Mouse (Mus musculus) megakaryocyte progenitor cell, adult 5-6 weeks (primary cell): ENCODE data around the gene Rnf111. TPM values are rescaled to one million over a fixed set of nuclear protein-coding genes. Genes with fewer than 3 reads are reported as not detected.
A peak's percentile ranks its signal among the peaks of the same experiment; 100 is the strongest.
"Not testable (repeated sequence)": the region's sequence is repeated elsewhere in the genome, so short reads cannot be mapped to it uniquely, and the experiment has no call there.

ENCODE experiments used
- ATAC-seq: replicated peaks from 2 replicates; pipeline ENCODE4 v1.8.0; 2016; ENCODE audit warnings: mild to moderate bottlenecking, moderate TSS enrichment, inconsistent platforms; ENCODE audit not compliant: poor library complexity
- total RNA-seq, 2 experiments: library from RNA; stranded (forward) in 1 of 2; stranded (reverse) in 1 of 2; fragments of 157-497, 149-512 nt in 1 of 2; fragments of 200-1000 nt in 1 of 2; gene quantifications; 2 replicates each; pipeline versions ENCODE4 v1.2.3 to v1.2.4; 2015 to 2017

Rnf111 gene
- total RNA-seq, 2 experiments from 2014 or later: 22.0 to 49.2 TPM

- ATAC-seq: no peak
Measured at GRCm38 (mm10) chr9:70502284-70503014, 1.1 kb downstream of the Rnf111 start.

GRCm38 (mm10) chr9:70496990-70497389 lies 6.5 kb downstream of the Rnf111 start:
- ATAC-seq: peak; percentile 69

DNA sequence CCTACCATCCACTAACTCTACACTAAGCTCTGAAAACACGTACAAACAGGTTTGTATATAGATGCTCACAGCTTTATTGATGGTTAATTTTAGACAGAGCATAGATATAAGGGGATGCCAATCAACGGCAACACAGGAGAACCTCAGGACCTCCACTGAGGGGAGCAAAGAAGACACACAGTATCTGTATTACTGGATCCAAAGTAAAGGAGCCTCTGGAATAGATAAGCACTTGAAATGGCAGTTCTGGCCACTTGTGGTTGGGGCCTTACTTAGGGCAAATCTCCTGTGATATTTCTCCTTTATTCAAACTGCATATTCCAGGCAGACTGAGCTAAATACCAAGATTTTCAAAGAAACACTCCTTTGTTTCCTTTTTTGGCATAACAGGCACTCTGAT lies 10.5 kb downstream of the Rnf111 start:
- ATAC-seq: peak; percentile 26; the same call in 1 of the 2 replicates

DNA sequence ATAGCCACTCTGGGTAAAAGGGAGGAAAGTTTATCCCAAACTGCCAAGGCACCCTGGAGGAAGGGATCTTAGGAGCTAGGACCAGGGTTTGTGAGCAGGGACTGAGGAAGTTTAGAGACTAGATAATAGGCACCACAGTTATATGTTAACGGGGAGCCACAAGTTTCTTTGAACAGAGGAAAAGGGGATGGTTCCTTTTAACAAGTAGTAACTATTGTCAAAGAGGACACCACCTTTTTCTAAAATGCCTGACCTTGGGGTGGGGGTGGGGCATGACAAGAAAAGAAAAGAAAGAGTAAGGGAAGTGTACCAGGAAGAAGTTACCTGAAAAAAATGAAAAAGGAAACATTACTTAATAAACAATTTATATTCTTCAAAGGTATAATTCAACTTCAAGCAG lies 12.3 kb downstream of the Rnf111 start:
- ATAC-seq: no peak

GRCm38 (mm10) chr9:70487401-70487800 lies 16.1 kb downstream of the Rnf111 start:
- ATAC-seq: no peak

- ATAC-seq: no peak
Measured at GRCm38 (mm10) chr9:70485840-70486239, 17.7 kb downstream of the Rnf111 start.

DNA sequence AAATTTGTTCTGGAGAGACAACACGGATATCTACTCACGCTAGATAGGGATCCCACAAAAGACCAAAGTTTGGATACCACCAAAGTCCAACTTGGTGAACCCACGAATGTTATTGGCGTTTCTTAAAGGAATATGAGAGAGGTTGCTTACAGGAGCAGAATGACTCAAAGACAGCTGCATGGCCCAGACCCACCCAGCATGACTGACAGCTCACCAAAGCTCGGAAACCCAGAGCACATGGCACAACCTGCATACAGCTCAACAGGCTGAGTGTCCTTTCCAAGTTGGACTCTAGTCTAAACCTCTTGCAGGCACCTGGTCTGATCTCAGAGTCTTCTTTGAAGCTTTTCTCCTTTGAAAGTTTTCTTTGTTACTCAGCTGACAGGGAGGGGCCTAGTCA lies 20.0 kb downstream of the Rnf111 start:
- ATAC-seq: no peak

DNA sequence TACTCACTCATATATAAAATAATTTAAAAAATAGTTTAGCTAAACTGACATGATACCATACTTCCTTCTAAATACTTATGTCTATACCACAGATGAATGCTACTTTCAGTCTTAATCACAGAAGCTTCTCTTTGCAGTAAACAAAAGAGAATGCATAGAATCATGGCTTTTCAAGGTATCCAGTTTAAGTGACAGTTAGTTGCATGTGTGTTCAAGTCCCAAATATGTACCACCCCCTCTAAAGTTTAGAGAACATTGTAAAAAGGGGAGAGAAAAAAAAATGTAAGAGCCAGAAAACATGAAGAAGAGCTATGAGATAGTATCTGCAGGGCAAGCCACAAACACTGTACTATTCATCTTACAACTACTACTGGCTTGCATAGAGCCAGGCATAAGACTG lies 21.7 kb downstream of the Rnf111 start:
- no peak for ATAC-seq

DNA sequence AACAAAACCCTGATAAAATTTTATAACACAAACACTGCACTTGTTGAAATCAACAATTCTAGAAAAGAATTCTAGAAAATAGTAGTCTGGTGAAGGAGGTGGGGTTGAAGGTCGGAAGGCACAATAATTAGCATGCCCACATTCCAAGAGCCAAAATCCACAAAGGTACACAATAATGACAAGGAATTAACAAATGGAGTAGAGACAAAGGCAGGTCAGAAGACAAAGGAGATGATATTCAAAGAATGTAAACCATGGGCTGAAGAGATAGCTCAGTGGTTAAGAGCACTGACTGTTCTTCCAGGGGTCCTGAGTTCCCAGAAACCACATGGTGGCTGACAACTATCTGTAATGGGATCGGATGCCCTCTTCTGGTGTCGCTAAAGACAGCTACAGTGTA lies 26.3 kb downstream of the Rnf111 start:
- ATAC-seq: no peak

DNA sequence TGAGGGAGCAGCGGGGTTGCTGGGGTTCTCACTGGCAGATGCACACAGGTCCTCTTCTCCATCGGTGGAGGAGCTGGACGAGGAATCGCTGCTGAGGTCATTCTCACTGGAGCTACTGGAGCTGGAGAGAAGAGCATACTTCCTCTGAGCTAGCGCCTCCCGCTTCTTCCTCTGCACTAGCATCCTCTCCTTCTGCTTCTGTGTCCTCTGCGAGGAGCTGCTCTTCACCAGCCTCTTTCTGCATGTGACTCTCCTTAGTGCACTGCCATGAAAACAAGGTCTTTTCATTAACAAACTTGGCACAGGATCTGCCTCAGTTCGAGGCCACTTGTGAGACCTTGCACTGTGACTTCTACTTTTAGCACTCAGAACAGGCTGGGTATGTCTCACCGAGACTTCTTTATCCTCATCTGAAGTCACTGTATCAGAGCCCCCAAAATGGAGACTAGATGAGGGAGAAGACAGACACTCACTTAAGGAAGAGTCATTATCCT lies 27.7 kb downstream of the Rnf111 start:
- ATAC-seq: no peak

DNA sequence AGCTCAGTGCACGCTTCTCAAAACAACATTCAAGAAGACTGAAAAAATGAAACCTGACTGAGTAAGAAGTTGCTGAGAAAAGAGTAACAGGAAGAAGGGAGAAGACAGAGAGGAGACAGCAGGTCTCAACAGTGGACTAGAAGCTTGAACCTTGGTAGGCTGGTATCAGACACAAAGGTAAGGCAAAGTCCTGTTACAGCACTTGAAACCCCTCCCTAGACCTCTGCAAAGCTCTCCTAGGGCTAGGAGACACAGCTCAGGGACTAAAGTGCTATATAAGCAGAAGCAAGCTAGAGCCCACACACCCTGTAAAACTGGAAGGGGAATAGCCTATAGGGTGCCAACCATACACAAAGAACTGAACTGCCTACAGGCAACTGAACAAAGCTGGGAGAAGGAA lies 30.1 kb downstream of the Rnf111 start:
- ATAC-seq: no peak

- ATAC-seq: not testable (repeated sequence)
Measured at GRCm38 (mm10) chr9:70463091-70463490, 40.4 kb downstream of the Rnf111 start.

DNA sequence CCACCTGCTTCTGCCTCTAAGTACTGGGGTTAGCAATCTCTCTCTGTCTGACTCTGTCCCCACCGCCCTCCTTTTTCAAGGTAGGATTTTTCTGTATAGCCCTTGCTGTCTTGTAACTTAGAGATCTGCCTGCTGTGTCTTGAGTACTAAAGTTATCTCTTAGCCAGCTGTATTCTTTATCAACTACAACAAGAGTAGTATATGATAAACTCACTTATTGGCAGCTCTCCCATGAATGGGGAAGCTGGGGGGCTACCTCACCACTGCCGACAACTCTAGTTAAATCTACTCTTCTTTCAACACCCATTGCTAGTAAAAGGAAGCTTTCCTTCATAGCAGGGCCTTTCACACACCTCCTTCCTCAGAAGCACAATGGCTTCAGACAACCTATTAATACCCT lies 51.2 kb downstream of the Rnf111 start:
- ATAC-seq: no peak

GRCm38 (mm10) chr9:70449072-70449471 lies 54.5 kb downstream of the Rnf111 start:
- ATAC-seq: no peak

- ATAC-seq: no peak
Measured at GRCm38 (mm10) chr9:70439959-70440358, 63.6 kb downstream of the Rnf111 start.

- no peak for ATAC-seq
Measured at GRCm38 (mm10) chr9:70422661-70423060, 80.9 kb downstream of the Rnf111 start.

GRCm38 (mm10) chr9:70421257-70422056 lies 82.1 kb downstream of the Rnf111 start, which contains the start of gene Ccnb2:
Ccnb2 (minus strand) TSS chr9:70421547.
- ATAC-seq: peak; percentile 100

- ATAC-seq: peak; percentile 92
Measured at GRCm38 (mm10) chr9:70416412-70416811, 87.1 kb downstream of the Rnf111 start.

DNA sequence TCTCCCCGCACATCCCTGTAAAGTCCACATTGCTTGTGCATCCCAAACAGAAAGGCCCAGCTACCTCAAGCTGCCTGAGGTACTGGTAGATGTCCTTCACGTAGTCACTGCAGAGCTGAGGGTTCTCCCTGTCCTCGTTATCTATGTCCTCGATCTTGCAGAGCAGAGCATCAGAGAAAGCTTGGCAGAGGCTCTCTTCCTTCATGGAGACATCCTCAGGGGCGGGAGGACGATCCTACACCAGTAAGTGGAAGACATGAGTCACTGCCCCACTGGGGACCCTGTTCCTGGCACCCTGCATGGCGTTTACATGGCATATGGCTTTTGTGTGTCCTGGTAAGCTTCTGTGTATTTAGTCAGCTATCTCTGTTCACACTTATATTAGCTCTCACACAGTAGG lies 90.5 kb downstream of the Rnf111 start:
- no peak for ATAC-seq

DNA sequence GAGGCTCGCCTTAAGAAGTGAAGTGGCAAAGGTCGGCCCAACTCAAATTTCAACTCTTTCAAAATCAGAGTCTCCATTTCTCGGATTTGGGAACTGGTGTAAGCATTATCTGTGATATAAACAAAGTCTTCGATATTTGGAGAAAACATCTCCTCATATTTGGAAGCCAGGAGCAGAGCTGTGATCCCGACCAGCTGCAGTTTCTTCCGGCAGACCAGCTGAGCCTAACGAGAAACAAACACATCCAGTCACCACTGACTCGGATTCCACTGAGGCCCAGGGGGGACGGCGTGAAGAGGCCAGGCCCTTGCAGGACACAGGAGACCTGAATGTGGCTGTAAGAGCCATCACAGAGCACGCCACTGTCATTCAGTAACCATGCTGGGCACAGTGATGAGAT lies 92.9 kb downstream of the Rnf111 start:
- ATAC-seq: no peak

DNA sequence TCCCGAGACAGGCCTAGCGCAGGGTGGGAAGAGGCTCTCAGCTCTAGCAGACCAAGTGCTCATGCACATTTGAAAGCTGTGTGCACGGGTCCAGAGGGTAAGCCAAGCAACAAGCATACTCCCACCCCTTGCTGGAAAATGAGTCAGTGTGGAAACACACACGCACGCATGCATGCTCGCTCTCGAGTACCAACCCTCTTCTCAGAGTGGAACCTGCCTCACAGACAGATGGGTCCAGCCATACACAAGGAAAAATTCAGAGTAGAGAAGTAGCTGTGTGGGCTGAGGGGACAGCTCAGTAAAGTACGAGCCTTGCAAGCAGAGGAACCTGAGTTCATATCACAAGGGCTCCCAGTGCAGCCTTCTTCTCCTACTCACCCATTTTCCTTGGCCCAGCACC lies 93.8 kb downstream of the Rnf111 start:
- no peak for ATAC-seq

DNA sequence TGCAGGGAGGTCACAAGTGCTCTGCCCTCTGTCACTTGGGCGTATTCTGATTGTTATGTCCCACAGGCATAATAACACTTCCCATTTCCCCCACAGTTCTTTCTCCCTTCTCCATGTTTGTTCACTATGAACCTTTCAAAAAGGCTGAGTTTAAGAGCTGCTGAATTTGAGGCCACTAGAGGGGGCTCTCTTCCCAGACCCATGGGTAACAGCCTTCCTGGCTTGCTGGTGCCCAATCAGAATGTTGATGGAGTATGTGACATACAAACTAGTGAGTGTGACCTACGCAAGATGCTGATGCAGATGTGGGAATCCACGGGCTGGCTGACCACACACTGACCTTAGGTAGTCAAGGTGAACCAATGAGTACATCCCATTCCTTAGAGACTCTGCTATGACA lies 94.7 kb downstream of the Rnf111 start:
- peak; percentile 63; the same call in 1 of the 2 replicates for ATAC-seq
